21 mouse cellular contexts compared by ENCODE assay signal in the genomic region with DNA sequence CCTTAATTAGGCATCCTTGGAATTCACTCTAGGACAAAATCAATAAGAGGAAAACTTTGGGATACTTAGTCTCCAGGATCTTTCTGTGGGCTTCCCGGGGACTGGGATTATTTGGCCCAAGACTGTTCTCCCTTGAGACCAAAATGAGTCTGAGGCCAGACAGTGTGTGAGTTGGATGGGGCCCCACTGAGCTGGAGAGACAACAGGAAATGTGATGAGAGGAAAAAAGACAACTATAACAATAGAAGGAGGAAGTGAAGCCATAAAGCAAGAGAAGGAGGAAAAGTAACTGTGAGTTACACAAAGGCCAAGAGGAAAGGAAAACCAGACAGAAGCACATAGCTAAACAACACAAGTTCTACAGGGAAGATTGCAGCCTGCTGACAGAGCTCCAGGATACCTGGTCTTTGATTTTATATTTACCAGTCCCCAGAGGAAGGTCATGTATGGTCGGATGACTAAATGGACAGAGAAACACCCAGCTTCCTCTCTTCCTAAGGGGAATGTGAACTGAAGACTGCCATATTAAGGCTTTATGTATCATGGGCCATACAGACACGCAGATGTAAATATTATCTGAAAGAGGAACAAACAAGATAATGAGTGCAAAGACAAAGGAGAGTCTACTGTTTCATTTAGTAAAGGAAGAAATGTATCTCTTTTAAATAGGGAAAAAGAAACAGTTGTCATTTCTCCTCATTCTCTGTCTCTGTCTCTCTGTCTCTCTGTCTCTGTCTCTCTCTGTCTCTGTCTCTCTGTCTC. TPM values are rescaled to one million over a fixed set of nuclear protein-coding genes. Genes with fewer than 3 reads are reported as not detected.
A peak's percentile ranks its signal among the peaks of the same experiment; 100 is the strongest.
DNase-seq lines count a peak whose midpoint lies in the region; ATAC-seq and TF ChIP-seq lines count a peak whose summit lies in the region.
"Had no signal": no experiment of that assay in that cellular context is flagged by ENCODE, and none has a peak within 500 bp of the region (broad histone marks: within the 10 kb centered on the region; RNA-seq: fewer than 3 reads in every experiment).

No protein-coding gene starts in this region.

- H3K9me3 ChIP-seq in lung, postnatal 0 days (ENCODE audit: low read length) = no peaks in the 10 kb centered on the region
- H3K9me3 ChIP-seq: embryonic facial prominence, embryonic 12.5 days; liver, embryonic 12.5 days; neural tube, embryonic 13.5 days had no signal

- H3K4me1 ChIP-seq in lung, postnatal 0 days (ENCODE audit: insufficient read depth, low read depth, low read length) = no peaks in the 10 kb centered on the region
- H3K4me1 ChIP-seq: neural tube, embryonic 13.5 days had no signal

- no peak overlapping the region for H3K9ac ChIP-seq in lung, postnatal 0 days (replicated peaks; ENCODE audit: low read depth)
- H3K9ac ChIP-seq: embryonic facial prominence, embryonic 12.5 days; liver, embryonic 12.5 days; neural tube, embryonic 13.5 days had no signal

- DNase-seq in layer of hippocampus, adult 9-11 months = peak; percentile 35
- DNase-seq in layer of hippocampus, postnatal 14 days (ENCODE audit: low spot score in 2 of 2) = no peak
- peak; percentile 36 for DNase-seq in CD4-positive, CD25-positive, alpha-beta regulatory T cell, adult 2 months (ENCODE audit: low read depth, low spot score)
- DNase-seq in lung, postnatal 0 days (ENCODE audit: low spot score) = no peak
- no peak for DNase-seq in urinary bladder, postnatal 4 days (ENCODE audit: low spot score in 2 of 2)
- DNase-seq: adrenal gland, postnatal 36 days; cerebellum, adult 8-10 months; gastrocnemius, adult 2 months; kidney, adult 18-20 months; kidney, postnatal 36 days; layer of hippocampus, postnatal 36 days; left cerebral cortex, postnatal 4 days; lung, postnatal 10 days had no signal

- peak; percentile 45 for ATAC-seq in activated CD4-positive, CD25-positive, alpha-beta regulatory T cell, adult 4 months
- peak; percentile 54 for ATAC-seq in megakaryocyte progenitor cell, adult 5-6 weeks (replicated peaks; ENCODE audit: poor library complexity)
- no peak for ATAC-seq in lung, postnatal 0 days
- ATAC-seq: forebrain, embryonic 16.5 days; hindbrain, embryonic 16.5 days; liver, embryonic 12.5 days had no signal

- H3K27me3 ChIP-seq in lung, postnatal 0 days (replicated peaks; ENCODE audit: insufficient read depth, low read length) = no peaks in the 10 kb centered on the region
- H3K27me3 ChIP-seq: embryonic facial prominence, embryonic 12.5 days; liver, embryonic 12.5 days; neural tube, embryonic 13.5 days had no signal

- no peak for TF ChIP-seq EP300 in lung, postnatal 0 days (IDR thresholded peaks at IDR 0.05)

- no peak for TF ChIP-seq CTCF in lung, postnatal 0 days (IDR thresholded peaks at IDR 0.05)

- no peaks in the 10 kb centered on the region for H3K36me3 ChIP-seq in lung, postnatal 0 days (ENCODE audit: insufficient read depth, low read length)
- H3K36me3 ChIP-seq: embryonic facial prominence, embryonic 12.5 days; liver, embryonic 12.5 days; neural tube, embryonic 13.5 days had no signal

- no peak overlapping the region for H3K4me2 ChIP-seq in lung, postnatal 0 days (replicated peaks; ENCODE audit: low read depth, low read length)
- H3K4me2 ChIP-seq: embryonic facial prominence, embryonic 12.5 days; liver, embryonic 12.5 days; neural tube, embryonic 13.5 days had no signal

- no peak overlapping the region for H3K27ac ChIP-seq in lung, postnatal 0 days (ENCODE audit: low read length)
- H3K27ac ChIP-seq: embryonic facial prominence, embryonic 12.5 days; gastrocnemius, adult 2 months; heart, adult 2 months; liver, embryonic 12.5 days; neural tube, embryonic 13.5 days had no signal

- no peak overlapping the region for H3K4me3 ChIP-seq in lung, postnatal 0 days (ENCODE audit: low read depth, low read length)
- H3K4me3 ChIP-seq: embryonic facial prominence, embryonic 12.5 days; gastrocnemius, adult 2 months; heart, adult 2 months; liver, embryonic 12.5 days; neural tube, embryonic 13.5 days had no signal

- 47% methylated on average over 3 of the region's 3 CpGs for WGBS in lung, postnatal 0 days

RNA-seq across cellular contexts. Expression of gene Ssbp2, which starts 8.5 kb away (rescaled TPM):
- 10 to 100 TPM; 92.4 to 93.6 TPM for total RNA-seq in layer of hippocampus, postnatal 14 days (2021)
- polyA plus RNA-seq in activated CD4-positive, CD25-positive, alpha-beta regulatory T cell, adult 4 months (2017; shearing (Covaris generic)) = 100 to 1,000 TPM in 1 of 2 experiments, 10 to 100 TPM in 1; 96.5 to 129 TPM
- 49.8 and 60.5 TPM in 2 replicates for total RNA-seq in megakaryocyte progenitor cell, adult 5-6 weeks (2015)
- total RNA-seq in megakaryocyte progenitor cell, adult 5-6 weeks (2017) = 26.7 and 39.1 TPM in 2 replicates
- 63.1 and 67.6 TPM in 2 replicates for polyA plus RNA-seq in lung, postnatal 0 days (2015; fragmentation: Nextera tagmentation; extraction: Ambion mirVana)

Comparison
In these comparisons a context has a peak if more than half of its experiments do, and no peak if none do; other contexts are left out.
1. DNase-seq: peak in layer of hippocampus, adult 9-11 months (single experiment) and CD4-positive, CD25-positive, alpha-beta regulatory T cell, adult 2 months (single experiment); none in layer of hippocampus, postnatal 14 days (0 of 2), lung, postnatal 0 days (single experiment) and urinary bladder, postnatal 4 days (0 of 2).